Mouse (Mus musculus) heart, embryonic 13.5 days (tissue): ENCODE measurements around the gene Sh3gl2. TPM values are rescaled to one million over a fixed set of nuclear protein-coding genes. Genes with fewer than 3 reads are reported as not detected.

Experiments used
- ATAC-seq: fragments of 200-750 bp; cut with Nextera tagmentation; 2 replicates; pipeline ENCODE4 v1.8.0; 2017; ENCODE audit warnings: moderate TSS enrichment; ENCODE audit not compliant: insufficient number of reproducible peaks, low FRiP score, low TSS enrichment; ENCODE audit errors: extremely low read depth
- H3K27ac ChIP-seq: fragments of 300-500 bp; sonication (generic); replicated peaks from 2 replicates; pipeline ENCODE4 v1.5.1; 2015; ENCODE audit warnings: moderate library complexity, mild to moderate bottlenecking, inconsistent platforms
- H3K27me3 ChIP-seq: fragments of 300-500 bp; sonication (generic); replicated peaks from 2 replicates; pipeline ENCODE4 v1.6.1; 2015; ENCODE audit warnings: mild to moderate bottlenecking, inconsistent platforms
- H3K36me3 ChIP-seq: fragments of 300-500 bp; sonication (generic); 2 replicates; pipeline ENCODE4 v1.6.1; 2015; ENCODE audit warnings: mild to moderate bottlenecking, inconsistent platforms
- H3K4me1 ChIP-seq: fragments of 300-500 bp; sonication (generic); 2 replicates; pipeline ENCODE4 v1.6.1; 2015; ENCODE audit warnings: inconsistent platforms
- H3K4me2 ChIP-seq: fragments of 300-500 bp; sonication (generic); 2 replicates; pipeline ENCODE4 v1.6.1; 2015; ENCODE audit warnings: inconsistent platforms, mild to moderate bottlenecking, moderate library complexity
- H3K4me3 ChIP-seq: fragments of 300-500 bp; sonication (generic); 2 replicates; pipeline ENCODE4 v1.5.1; 2015; ENCODE audit warnings: moderate library complexity, mild to moderate bottlenecking, inconsistent platforms
- H3K9ac ChIP-seq: fragments of 300-500 bp; sonication (generic); 2 replicates; pipeline ENCODE4 v1.6.1; 2015; ENCODE audit warnings: inconsistent platforms, mild to moderate bottlenecking, moderate library complexity
- H3K9me3 ChIP-seq: fragments of 300-500 bp; sonication (generic); 2 replicates; pipeline ENCODE4 v1.6.1; 2016; ENCODE audit warnings: inconsistent platforms
- WGBS: fragments of 180-500 bp; shearing (Covaris S2); methylation state at CpG from one replicate; pipeline ENCODE4 v1.1.7; 2015; ENCODE audit warnings: mixed read lengths; 5-methylcytosine and 5-hydroxymethylcytosine counted together
- polyA plus RNA-seq: library from polyadenylated mRNA; unstranded; fragments of >200 nt; fragmentation: Nextera tagmentation; extraction: Ambion mirVana; gene quantifications from 2 replicates; pipeline ENCODE4 v1.2.1, GENCODE M21; 2015

The Sh3gl2 gene
- polyA plus RNA-seq, 1 experiment from 2014 or later, result 1.1 TPM

DNA sequence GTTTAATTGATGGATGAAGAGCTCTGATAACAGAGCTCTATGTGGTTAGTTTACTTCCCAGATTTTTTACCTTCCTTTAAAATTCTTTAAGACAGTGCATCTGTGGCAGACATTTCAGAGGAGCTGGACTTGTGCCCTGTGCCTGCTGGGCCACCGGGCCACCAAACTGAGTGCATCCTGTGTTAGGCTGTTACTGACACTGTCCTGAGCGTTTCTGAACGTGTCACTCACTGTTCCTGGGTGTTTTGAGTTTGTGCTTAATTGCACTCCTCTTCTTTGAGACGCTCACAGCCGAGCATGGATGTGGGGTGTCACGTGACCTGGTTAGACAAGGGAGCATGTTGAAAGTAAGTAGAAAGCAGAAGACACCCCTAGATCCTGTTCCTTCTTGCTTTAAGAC, 57.2 kb downstream of the Sh3gl2 start:
- Histone ChIP-seq H3K27me3 (no peaks in the 10 kb centered on the region), H3K27ac (no peak overlapping the region), H3K9ac (no peak overlapping the region), H3K4me2 (no peak overlapping the region), H3K4me1 (no peaks in the 10 kb centered on the region), H3K9me3 (no peaks in the 10 kb centered on the region), H3K36me3 (no peaks in the 10 kb centered on the region), H3K4me3 (no peak overlapping the region)
- WGBS, result 66% methylated on average over 6 of the region's 6 CpGs
- no peak for ATAC-seq

DNA sequence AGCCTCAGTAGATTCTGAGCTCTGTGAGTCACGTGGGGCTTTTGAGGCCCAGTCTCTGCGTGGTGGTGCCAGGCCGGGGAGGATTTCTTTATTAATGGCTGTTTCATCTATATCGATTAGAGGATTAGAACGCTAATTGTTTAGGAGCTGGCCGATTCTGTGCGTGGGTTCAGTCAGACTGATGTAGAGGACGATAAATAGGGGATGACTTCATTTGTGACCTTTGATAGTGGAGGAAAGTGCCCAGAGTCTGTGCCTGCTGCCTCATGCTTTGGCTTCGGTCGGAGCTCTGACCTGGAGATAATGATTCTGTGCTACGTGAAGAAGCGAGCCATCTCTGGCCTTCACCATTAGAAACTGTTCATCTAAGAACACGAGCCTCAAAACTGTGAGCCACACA, 57.7 kb downstream of the Sh3gl2 start:
- Histone ChIP-seq H3K9ac (no peak overlapping the region), H3K4me3 (no peak overlapping the region), H3K27me3 (no peaks in the 10 kb centered on the region), H3K4me2 (no peak overlapping the region), H3K36me3 (no peaks in the 10 kb centered on the region), H3K4me1 (no peaks in the 10 kb centered on the region), H3K27ac (no peak overlapping the region), H3K9me3 (no peaks in the 10 kb centered on the region)
- 70% methylated on average over 13 of the region's 13 CpGs for WGBS
- no peak for ATAC-seq

- 71% methylated on average over 2 of the region's 2 CpGs for WGBS
- Histone ChIP-seq H3K9ac (no peak overlapping the region), H3K36me3 (no peaks in the 10 kb centered on the region), H3K9me3 (no peaks in the 10 kb centered on the region), H3K4me3 (no peak overlapping the region), H3K27me3 (no peaks in the 10 kb centered on the region), H3K4me2 (no peak overlapping the region), H3K27ac (no peak overlapping the region), H3K4me1 (no peaks in the 10 kb centered on the region)
- no peak for ATAC-seq
Measured at GRCm38 (mm10) chr4:85267456-85267855, 62.5 kb downstream of the Sh3gl2 start.

DNA sequence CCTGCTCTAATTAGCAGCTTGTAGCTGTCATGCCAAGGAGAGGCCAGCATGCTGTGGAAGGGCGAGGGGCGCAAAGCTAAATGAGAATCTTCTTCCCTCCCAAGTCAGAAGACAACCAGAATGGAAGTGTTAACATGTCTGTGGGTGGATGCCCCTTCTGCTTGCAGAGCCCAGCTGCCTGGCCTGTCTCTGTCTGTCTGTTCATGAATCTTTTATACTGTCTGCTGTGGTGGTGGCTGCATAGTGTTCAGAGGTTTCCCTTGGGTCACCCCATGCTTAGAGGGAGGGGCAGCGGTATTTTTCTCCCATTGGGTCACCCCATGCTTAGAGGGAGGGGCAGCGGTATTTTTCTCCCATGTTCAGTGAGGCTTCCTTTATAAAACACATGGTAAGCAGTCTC, 68.0 kb downstream of the Sh3gl2 start:
- no peaks in the 10 kb centered on the region for H3K9me3 ChIP-seq
- H3K4me3 ChIP-seq, result no peak overlapping the region
- no peaks in the 10 kb centered on the region for H3K4me1 ChIP-seq
- no peaks in the 10 kb centered on the region for H3K36me3 ChIP-seq
- H3K4me2 ChIP-seq, result no peak overlapping the region
- ATAC-seq, result no peak
- H3K27ac ChIP-seq, result no peak overlapping the region
- H3K27me3 ChIP-seq, result no peaks in the 10 kb centered on the region
- 86% methylated on average over 4 of the region's 4 CpGs for WGBS
- H3K9ac ChIP-seq, result no peak overlapping the region

DNA sequence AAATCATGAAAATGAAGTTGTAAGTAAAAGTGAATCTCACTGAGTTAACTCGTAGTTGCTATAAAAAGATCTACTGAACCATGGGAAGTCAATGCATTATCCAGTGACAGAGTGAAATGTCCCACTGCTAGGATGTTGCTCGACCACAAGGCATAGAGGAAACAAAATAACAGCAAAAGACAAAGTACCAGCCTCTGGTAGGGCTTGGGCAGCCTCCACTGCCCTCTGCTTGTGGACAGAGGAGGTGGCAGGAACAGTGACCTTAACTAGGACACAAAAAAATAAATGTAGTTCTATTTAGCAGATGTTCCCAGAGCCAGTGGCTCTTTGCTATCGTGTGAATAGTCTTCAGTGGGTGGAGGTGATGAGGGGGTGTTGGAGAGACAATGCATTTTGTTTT, 68.5 kb downstream of the Sh3gl2 start:
- no peak for ATAC-seq
- whole genome bisulfite sequencing, result 71% methylated on average over 3 of the region's 3 CpGs
- H3K4me2 ChIP-seq, result no peak overlapping the region
- no peak overlapping the region for H3K27ac ChIP-seq
- no peak overlapping the region for H3K4me3 ChIP-seq
- H3K9ac ChIP-seq, result no peak overlapping the region
- no peaks in the 10 kb centered on the region for H3K27me3 ChIP-seq
- H3K9me3 ChIP-seq, result no peaks in the 10 kb centered on the region
- H3K36me3 ChIP-seq, result no peaks in the 10 kb centered on the region
- no peaks in the 10 kb centered on the region for H3K4me1 ChIP-seq

DNA sequence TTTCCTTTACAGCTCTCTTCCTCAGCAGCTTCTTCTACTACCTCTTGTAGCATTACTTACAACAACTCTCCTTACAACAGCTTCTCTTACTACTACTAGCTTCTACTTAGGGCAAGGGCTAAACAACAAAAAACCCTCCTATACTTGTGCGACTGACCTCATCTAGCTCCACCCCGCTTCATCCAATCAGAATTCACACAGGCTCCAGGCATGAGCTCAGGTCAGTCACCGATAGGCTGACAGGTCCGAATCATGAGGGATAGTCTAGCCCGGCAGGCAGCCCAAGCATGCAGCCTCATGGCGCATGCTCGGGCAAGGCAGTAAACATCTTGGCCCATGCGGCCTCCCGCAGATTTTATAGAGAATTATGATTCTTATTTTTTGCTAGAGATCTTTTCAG, 78.2 kb downstream of the Sh3gl2 start:
- Histone ChIP-seq H3K27me3 (no peaks in the 10 kb centered on the region), H3K9ac (no peak overlapping the region), H3K4me2 (no peak overlapping the region), H3K4me1 (no peaks in the 10 kb centered on the region), H3K36me3 (no peaks in the 10 kb centered on the region), H3K4me3 (no peak overlapping the region), H3K27ac (no peak overlapping the region), H3K9me3 (no peaks in the 10 kb centered on the region)
- WGBS, result 85% methylated on average over 9 of the region's 9 CpGs
- no peak for ATAC-seq

- no peaks in the 10 kb centered on the region for H3K9me3 ChIP-seq
Measured at GRCm38 (mm10) chr4:85289990-85290389, 85.1 kb downstream of the Sh3gl2 start.

DNA sequence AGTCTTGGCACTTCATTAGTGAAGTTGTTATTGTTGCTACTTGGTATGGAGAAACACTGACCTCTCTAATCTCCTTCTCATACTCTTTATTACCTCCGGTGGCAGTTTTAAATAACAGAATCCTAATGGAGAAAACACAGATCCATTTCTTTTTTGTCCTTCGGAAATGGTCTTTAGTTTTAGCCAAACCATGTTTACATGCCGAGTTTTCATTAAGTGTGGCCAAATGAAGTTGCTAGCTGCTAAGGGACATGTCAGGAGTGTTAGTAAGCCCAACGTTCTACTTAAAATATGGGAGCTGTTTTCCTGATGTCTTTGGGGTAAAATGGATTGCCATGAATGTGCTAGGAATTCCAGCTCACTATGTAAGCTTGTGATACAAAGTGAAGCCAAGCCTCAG, 86.4 kb downstream of the Sh3gl2 start:
- WGBS, result 69% methylated on average over 4 of the region's 4 CpGs
- no peaks in the 10 kb centered on the region for H3K27me3 ChIP-seq
- H3K9me3 ChIP-seq, result no peaks in the 10 kb centered on the region
- H3K4me2 ChIP-seq, result no peak overlapping the region
- ATAC-seq, result no peak
- no peaks in the 10 kb centered on the region for H3K36me3 ChIP-seq
- H3K9ac ChIP-seq, result no peak overlapping the region
- no peak overlapping the region for H3K4me3 ChIP-seq
- H3K27ac ChIP-seq, result no peak overlapping the region
- no peaks in the 10 kb centered on the region for H3K4me1 ChIP-seq

More at GRCm38 (mm10) chr4:85289990-85290389, 85.1 kb downstream of the Sh3gl2 start:
- ATAC-seq, result no peak
- Histone ChIP-seq H3K27ac (no peak overlapping the region), H3K4me2 (no peak overlapping the region), H3K36me3 (no peaks in the 10 kb centered on the region), H3K4me3 (no peak overlapping the region), H3K27me3 (no peaks in the 10 kb centered on the region), H3K9ac (no peak overlapping the region), H3K4me1 (no peaks in the 10 kb centered on the region)
- 28% methylated on average over 1 of the region's 1 CpGs for WGBS

- ATAC-seq, result no peak
- WGBS, result 79% methylated on average over 3 of the region's 3 CpGs
- H3K9me3 ChIP-seq, result no peaks in the 10 kb centered on the region
- no peak overlapping the region for H3K27ac ChIP-seq
- no peaks in the 10 kb centered on the region for H3K4me1 ChIP-seq
- H3K36me3 ChIP-seq, result no peaks in the 10 kb centered on the region
- H3K4me2 ChIP-seq, result no peak overlapping the region
- H3K4me3 ChIP-seq, result no peak overlapping the region
- no peaks in the 10 kb centered on the region for H3K27me3 ChIP-seq
- H3K9ac ChIP-seq, result no peak overlapping the region
Measured at GRCm38 (mm10) chr4:85293368-85293767, 88.4 kb downstream of the Sh3gl2 start.

GRCm38 (mm10) chr4:85300610-85301405, 95.9 kb downstream of the Sh3gl2 start:
- Histone ChIP-seq H3K27me3 (no peaks in the 10 kb centered on the region), H3K27ac (no peak overlapping the region), H3K4me2 (no peak overlapping the region), H3K9ac (no peak overlapping the region), H3K4me3 (no peak overlapping the region), H3K9me3 (no peaks in the 10 kb centered on the region), H3K4me1 (no peaks in the 10 kb centered on the region), H3K36me3 (no peaks in the 10 kb centered on the region)
- WGBS, result 77% methylated on average over 6 of the region's 6 CpGs
- ATAC-seq, result no peak

- no peak for ATAC-seq
- Histone ChIP-seq H3K36me3 (no peaks in the 10 kb centered on the region), H3K9me3 (no peaks in the 10 kb centered on the region), H3K9ac (no peak overlapping the region), H3K4me1 (no peaks in the 10 kb centered on the region), H3K27me3 (no peaks in the 10 kb centered on the region), H3K4me3 (no peak overlapping the region), H3K27ac (no peak overlapping the region), H3K4me2 (no peak overlapping the region)
- WGBS, result 43% methylated on average over 7 of the region's 7 CpGs
Measured at GRCm38 (mm10) chr4:85305912-85306573, 101.1 kb downstream of the Sh3gl2 start.

DNA sequence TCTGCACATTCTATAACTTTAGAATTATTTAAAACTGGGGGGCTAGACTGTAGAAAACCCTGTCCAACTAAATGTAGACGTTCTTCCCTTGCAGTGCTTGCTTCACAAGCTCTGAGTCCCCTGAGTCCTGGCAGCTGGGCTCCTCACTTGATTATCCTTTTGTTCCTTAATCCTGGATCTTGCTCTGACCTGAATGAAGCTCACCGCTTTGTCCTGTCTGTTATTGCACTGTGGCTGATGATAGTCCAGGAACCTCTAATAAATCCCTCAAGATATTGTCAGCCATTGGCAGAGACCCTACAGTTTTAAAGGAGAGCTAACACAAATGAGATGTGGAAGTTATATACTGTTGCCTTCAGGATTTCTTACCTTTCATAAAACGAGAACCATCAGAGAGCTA, 114.2 kb downstream of the Sh3gl2 start:
- no peaks in the 10 kb centered on the region for H3K4me1 ChIP-seq
- 58% methylated on average over 3 of the region's 3 CpGs for WGBS
- H3K4me2 ChIP-seq, result no peak overlapping the region
- ATAC-seq, result no peak
- H3K9me3 ChIP-seq, result no peaks in the 10 kb centered on the region
- H3K27ac ChIP-seq, result no peak overlapping the region
- no peaks in the 10 kb centered on the region for H3K36me3 ChIP-seq
- H3K4me3 ChIP-seq, result no peak overlapping the region
- no peaks in the 10 kb centered on the region for H3K27me3 ChIP-seq
- no peak overlapping the region for H3K9ac ChIP-seq
